Mouse (Mus musculus) bone marrow, adult 2 months (tissue): ENCODE measurements around the gene Rnf157. TPM values are rescaled to one million over a fixed set of nuclear protein-coding genes. Genes with fewer than 3 reads are reported as not detected.
A peak's percentile ranks its signal among the peaks of the same experiment; 100 is the strongest.
"Not testable (repeated sequence)": the region's sequence is repeated elsewhere in the genome, so short reads cannot be mapped to it uniquely, and the experiment has no call there.

ENCODE experiments used
- H3K27ac ChIP-seq: fragments of 200-500 bp; 2 replicates; pipeline ENCODE4 v1.5.1; 2012; ENCODE audit warnings: low read depth, mild to moderate bottlenecking, control low read depth, inconsistent platforms, low read length; ENCODE audit not compliant: control insufficient read depth, poor library complexity, insufficient read depth
- H3K4me1 ChIP-seq: fragments of 200-500 bp; 2 replicates; pipeline ENCODE4 v1.6.1; 2011; ENCODE audit warnings: low read length; ENCODE audit not compliant: control insufficient read depth, insufficient read depth
- H3K4me3 ChIP-seq: fragments of 200-500 bp; replicated peaks from 2 replicates; pipeline ENCODE3; 2011; ENCODE audit warnings: mild to moderate bottlenecking, low read depth, low read length, control low read depth; ENCODE audit not compliant: control insufficient read depth
- CTCF ChIP-seq: fragments of 200-500 bp; IDR thresholded peaks from 2 replicates; pipeline ENCODE4 v1.5.1; 2011; ENCODE audit warnings: low read length, control low read depth; ENCODE audit not compliant: control insufficient read depth, insufficient read depth
- POLR2A ChIP-seq: fragments of 200-500 bp; IDR thresholded peaks from 2 replicates; pipeline ENCODE4 v1.6.1; 2011; ENCODE audit warnings: low read depth, mild to moderate bottlenecking, control low read depth, low read length, borderline replicate concordance; ENCODE audit not compliant: control insufficient read depth
- WGBS: fragments of 180-500 bp; shearing (Covaris S2); methylation state at CpG from one replicate; pipeline ENCODE4 v1.1.7; 2018; 5-methylcytosine and 5-hydroxymethylcytosine counted together
- polyA plus RNA-seq: library from polyadenylated mRNA; stranded (reverse); fragments of >200 nt; gene quantifications from 2 replicates; pipeline ENCODE4 v1.2.4, GENCODE M21; 2011; ENCODE audit warnings: low replicate concordance; ENCODE audit not compliant: missing spikeins, insufficient read depth, insufficient read length

Gene Rnf157
- polyA plus RNA-seq, 1 experiment = 14.2 TPM

DNA sequence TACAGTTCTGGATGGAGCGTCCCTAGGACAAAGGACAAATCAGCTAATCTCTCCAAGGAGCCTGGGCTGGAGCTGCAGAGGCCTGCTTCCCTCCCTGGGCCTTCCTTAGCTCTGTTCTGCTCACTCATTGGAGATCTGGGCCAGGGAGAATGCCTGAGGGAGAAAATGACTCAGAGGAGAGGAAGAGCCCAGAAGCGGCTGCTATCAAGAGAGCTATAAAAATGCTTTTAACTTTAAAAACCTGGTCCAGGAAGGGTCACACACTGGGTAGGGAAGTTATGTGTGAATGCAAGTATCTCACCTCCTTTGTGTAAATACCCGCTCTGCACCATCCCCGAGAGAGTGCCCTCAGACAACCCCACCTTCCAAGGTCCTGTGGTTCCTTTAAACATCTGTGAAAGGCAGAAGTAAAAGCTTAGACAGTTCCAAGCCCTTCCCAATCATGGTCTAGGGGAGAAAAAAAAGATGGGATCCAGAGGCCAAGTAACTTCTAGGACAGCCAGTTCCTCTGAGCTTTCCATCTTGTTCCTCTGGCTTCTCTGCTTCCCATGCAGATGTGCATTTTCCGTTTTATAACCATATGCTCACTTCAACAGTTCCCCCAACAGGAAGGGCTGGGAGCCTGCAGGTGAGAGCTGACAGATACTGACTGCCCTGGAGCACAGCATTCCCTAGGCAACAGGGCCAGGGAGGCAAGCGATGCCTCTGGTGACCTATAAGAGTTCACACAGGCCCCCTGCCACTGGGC is 3.5 kb upstream of the Rnf157 start:
- H3K4me1 ChIP-seq = peaks cover 4% of the 10 kb centered on the region; the same call in 1 of the 2 replicates
- TF ChIP-seq CTCF (no peak), POLR2A (no peak)
- H3K27ac ChIP-seq = no peak overlapping the region
- WGBS = 73% methylated on average over 6 of the region's 6 CpGs
- no peak overlapping the region for H3K4me3 ChIP-seq

GRCm38 (mm10) chr11:116413631-116414022 is 795 bp upstream of the Rnf157 start:
- Histone ChIP-seq H3K4me1 (peaks cover 2% of the 10 kb centered on the region; the same call in 1 of the 2 replicates), H3K4me3 (no peak overlapping the region), H3K27ac (no peak overlapping the region)
- TF ChIP-seq CTCF (no peak), POLR2A (no peak)
- WGBS = 50% methylated on average over 4 of the region's 4 CpGs

GRCm38 (mm10) chr11:116412028-116412827 is 604 bp downstream of the Rnf157 start:
- no peak for TF ChIP-seq POLR2A
- no peak for TF ChIP-seq CTCF
- Histone ChIP-seq H3K4me3 (peak overlapping the region; percentile 77), H3K27ac (peak overlapping the region; percentile 59; the same call in 1 of the 2 replicates), H3K4me1 (peaks cover 1% of the 10 kb centered on the region; the same call in 1 of the 2 replicates)
- WGBS = 1% methylated on average over 76 of the region's 76 CpGs

DNA sequence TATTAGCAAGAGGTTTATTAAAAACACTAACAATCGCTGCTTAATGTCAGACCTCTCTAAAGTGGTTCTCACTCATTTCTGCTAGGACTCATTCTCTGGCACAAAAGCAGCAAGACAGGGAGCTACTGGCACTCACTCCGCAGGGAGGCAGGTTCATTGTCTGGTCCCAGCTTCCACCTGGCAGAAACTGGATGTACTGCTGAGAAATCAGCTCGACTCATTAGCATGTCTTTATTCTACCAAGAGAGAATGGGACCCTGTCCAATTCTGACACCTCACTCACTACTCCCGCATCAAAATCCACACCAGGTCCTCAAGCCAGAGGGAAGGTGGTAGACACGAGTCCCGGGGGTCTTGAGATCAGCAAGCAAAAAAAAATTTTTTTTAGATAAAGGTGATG is 1.2 kb downstream of the Rnf157 start:
- TF ChIP-seq POLR2A = no peak
- no peak for TF ChIP-seq CTCF
- Histone ChIP-seq H3K27ac (no peak overlapping the region), H3K4me1 (peaks cover 1% of the 10 kb centered on the region; the same call in 1 of the 2 replicates), H3K4me3 (no peak overlapping the region)
- 66% methylated on average over 6 of the region's 6 CpGs for WGBS

DNA sequence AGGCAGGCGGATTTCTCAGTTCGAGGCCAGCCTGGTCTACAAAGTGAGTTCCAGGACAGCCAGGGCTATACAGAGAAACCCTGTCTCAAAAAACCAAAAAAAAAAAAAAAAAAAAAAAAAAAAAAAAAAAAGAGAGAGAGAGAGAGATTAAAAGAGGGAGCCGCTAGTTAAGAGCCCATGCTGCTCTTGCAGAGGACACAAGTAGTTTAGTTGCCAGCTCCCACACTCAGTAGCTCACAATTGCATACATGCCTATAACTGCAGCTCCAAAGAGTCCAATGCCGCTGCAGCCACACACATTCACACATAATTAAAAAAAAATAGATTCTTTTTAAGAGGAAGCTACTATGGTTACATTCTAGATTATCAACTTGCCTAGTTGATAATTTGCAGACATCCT is 2.4 kb downstream of the Rnf157 start:
- 86% methylated on average over 4 of the region's 4 CpGs for WGBS
- H3K4me3 ChIP-seq, H3K27ac ChIP-seq, H3K4me1 ChIP-seq: not testable (repeated sequence)

- no peak overlapping the region for H3K27ac ChIP-seq
- H3K4me3 ChIP-seq = no peak overlapping the region
- WGBS = 85% methylated on average over 3 of the region's 3 CpGs
- no peak for TF ChIP-seq CTCF
- peaks cover 1% of the 10 kb centered on the region; the same call in 1 of the 2 replicates for H3K4me1 ChIP-seq
Measured at GRCm38 (mm10) chr11:116409008-116409407, 3.8 kb downstream of the Rnf157 start.

GRCm38 (mm10) chr11:116406231-116406728 is 6.6 kb downstream of the Rnf157 start:
- WGBS = 76% methylated on average over 16 of the region's 16 CpGs
- Histone ChIP-seq H3K4me3 (no peak overlapping the region), H3K4me1 (no peaks in the 10 kb centered on the region), H3K27ac (no peak overlapping the region; the same call in 1 of the 2 replicates)
- TF ChIP-seq POLR2A (no peak), CTCF (no peak)

- 69% methylated on average over 4 of the region's 4 CpGs for WGBS
- no peak overlapping the region for H3K27ac ChIP-seq
- no peak overlapping the region for H3K4me3 ChIP-seq
- no peaks in the 10 kb centered on the region for H3K4me1 ChIP-seq
- TF ChIP-seq POLR2A (no peak), CTCF (no peak)
Measured at GRCm38 (mm10) chr11:116405601-116406000, 7.2 kb downstream of the Rnf157 start.
